Mouse (Mus musculus) right cerebral cortex, postnatal 10 days (tissue): ENCODE measurements around the gene Igfbp6.
A peak's percentile ranks its signal among the peaks of the same experiment; 100 is the strongest.

Experiments
- DNase-seq, 2 experiments: peaks; one replicate each; pipeline ENCODE4 v3.0.0; 2021; ENCODE audit warnings: low spot score in 2 of 2

Gene Igfbp6

DNA sequence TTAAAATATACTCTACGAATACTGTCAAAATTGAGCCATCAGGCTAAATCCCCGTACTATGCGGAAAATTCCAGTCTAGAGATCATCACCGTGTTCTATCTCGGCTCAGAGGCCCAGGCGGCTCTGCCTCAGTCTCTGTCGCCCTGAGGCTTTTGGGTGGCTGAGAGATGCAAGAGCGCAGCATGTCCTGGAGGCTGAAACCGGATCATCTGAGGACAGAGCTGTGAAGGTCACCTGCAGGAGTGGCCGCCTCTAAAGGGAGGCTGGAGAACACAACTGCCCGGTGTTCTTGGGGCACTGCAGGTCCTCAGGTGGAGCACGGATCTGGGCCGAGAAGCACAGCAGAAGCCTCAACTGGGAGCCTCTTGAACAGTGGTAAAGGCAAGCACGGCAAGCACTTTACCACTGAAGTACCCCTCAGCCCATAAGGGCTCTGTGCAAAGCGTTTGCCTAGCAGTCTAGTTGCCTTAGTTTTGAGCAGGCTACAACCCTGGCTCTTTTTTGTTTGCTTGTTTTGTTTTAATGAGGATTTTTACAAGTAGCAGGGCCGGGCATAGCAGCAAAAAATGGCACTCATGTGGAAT lies 31.7 kb downstream of the Igfbp6 start:
- DNase-seq, result no peak

DNA sequence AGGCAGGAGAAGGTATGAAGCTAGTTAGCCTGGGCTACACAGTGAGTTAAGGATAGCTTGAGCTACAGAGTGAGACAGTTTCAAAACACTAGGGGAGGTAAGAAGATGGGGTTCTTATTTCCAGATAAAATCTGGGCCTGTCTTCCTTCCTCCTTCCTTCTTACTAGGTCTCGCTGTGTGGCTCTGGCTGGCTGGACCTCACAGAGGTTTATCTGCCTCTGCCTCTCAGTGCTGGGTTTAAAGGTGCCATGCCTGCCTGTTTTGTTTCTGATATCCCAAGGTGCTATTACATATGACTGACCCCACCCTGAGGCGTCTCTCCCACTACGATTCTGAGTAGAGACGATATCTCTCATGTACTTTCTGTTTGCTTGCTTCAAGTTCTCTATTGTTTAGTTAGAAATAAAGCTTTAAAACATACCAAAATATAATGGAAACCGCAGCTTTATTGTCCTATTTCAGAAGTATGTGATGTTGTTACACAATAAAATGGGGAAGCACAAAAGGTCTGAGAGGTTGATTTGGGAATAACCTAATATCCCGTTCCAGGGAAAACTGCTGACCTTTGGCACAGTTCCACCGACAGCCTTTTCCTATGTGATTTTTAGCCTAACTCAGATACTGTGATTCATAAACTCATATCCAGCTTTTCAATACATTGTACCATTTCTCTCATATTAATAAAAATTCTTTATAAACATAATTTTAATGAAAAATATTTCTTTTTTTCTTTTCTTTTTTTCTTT lies 32.6 kb downstream of the Igfbp6 start:
- no peak for DNase-seq

DNA sequence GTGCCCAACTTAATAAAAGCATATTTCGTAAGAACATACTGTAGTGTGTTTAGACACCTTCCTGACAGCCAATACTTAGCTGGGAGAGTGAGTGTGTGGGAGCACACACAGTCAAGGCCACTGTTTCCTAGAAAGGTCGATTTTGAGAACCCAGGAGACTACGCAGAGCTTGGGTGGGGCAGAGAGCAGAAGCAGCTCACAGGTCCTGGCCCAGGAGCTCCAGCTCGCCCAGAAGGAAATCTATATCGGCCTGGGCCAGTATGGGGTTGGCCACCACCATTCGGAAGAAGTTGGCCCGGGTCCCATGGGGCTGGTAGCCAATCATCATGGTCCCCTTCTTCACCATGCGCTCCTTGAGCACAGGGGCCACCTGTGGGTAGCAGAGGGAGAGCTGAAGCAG lies 33.3 kb downstream of the Igfbp6 start:
- DNase-seq, result no peak

DNA sequence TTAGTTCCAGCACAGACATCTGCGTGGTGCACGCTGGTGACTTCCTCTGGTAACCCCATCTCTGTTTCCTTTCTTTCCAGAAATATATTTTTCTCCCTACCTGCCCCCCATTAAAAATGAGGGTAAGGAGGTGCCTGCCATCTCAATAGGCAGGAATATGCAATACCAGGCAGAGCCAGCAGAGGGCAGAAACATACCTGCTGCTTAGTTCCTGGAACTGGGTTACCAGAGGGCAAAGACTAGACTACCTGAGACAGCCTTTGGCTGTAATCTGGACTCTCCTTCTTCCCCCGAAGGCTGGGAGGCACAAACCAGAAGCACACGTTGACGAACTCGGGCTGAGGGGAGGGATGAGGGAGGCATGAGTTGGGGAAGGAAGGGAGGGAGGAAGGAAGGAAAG lies 34.1 kb downstream of the Igfbp6 start:
- DNase-seq, result peak in 1 of 2 experiments; percentile 76

DNA sequence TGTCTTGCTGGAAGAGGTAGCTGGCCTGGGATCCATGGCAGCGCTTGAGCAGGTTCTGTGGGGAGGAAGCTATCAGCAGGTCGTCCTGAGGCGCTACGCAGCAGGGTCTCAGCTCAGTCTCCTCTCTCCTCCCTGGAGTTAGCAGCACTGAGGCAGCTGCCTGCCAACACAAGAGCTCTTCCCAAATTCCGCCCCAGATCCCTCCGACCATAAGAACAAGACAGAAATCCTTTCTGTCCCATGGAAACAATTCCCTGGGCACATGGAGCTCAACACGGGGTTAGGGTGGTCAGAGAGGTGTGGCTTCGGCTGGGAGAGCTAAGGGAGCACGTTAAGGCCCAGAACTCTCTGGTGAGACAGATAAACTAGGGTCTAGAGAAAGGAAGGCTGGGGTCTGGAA lies 34.9 kb downstream of the Igfbp6 start:
- no peak for DNase-seq

DNA sequence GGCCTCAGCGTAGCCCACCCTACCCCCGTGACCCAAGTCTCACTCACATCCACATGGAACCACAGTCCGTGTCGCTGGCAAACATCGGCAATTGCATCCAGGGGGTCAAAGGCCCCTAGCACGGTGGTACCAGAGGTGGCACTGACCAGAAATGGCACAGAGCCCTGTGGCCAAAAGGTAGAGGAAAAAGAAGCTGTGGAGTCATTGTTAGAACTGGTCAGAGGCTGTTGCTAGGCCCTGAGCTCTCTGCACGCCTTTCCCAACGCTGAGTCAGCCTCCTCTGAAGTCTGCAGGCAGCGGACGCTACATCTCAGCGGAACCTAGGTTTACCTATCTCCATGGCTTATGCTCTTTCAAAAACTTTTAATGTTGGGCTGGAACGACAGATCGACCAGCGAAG lies 35.8 kb downstream of the Igfbp6 start:
- no peak for DNase-seq

DNA sequence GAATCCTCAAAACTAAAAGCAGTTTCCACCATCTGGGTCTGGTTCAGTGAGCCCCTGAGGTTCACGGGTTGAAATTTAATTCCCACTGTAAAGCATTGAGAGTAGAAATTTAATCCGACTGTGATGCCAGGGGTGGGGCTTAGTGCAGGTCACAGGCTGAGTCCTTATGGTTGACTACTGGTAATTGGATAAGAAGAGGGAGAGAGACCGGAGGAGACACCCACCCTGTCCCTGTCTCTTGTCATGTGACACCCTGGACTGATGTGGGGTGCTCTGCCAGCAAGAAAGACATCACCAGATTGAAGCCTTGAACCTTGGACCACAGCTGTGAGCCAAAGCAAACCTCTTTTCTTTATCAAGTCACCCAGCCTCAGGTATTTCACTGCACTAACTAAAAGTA lies 38.9 kb downstream of the Igfbp6 start:
- no peak for DNase-seq

DNA sequence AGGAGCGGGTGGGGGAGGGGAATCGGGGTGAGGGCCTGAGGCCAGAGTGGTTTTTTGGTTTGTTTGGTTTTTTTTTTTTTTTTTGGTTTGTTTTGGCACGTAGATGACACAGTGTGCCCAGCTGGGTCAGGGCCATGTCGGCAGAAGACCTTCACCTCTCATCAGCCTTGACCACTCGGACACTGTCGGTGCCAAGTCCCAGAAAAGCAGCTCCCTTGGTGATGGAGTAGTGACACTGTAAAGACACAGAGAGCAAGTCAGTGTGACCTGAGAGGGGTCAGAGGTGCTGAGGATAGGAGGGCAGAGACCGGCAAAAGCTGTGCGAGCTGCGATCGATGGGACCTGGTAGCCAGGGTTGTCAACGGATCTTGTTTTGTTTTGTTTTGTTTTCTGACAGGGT lies 42.1 kb downstream of the Igfbp6 start:
- DNase-seq, result no peak

DNA sequence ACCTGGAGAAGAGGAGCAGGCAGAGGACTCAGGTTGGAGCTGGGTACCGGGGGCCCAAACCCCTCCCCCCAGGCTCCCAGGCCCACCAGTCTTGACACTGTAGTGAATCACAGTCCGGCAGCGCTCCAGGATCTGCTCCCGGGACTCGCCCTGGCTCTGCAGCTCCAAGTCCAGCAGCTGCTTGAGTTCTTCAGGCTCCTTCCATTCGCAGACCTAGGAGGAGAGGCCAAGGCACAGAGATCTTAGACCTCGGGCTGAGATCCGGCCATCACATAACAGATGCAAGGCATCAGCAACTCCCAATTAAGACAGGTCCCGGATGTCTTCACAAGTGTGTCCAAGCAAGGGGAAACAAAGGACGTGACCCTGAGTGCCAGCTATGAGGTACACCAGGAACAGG lies 43.9 kb downstream of the Igfbp6 start:
- DNase-seq, result no peak

DNA sequence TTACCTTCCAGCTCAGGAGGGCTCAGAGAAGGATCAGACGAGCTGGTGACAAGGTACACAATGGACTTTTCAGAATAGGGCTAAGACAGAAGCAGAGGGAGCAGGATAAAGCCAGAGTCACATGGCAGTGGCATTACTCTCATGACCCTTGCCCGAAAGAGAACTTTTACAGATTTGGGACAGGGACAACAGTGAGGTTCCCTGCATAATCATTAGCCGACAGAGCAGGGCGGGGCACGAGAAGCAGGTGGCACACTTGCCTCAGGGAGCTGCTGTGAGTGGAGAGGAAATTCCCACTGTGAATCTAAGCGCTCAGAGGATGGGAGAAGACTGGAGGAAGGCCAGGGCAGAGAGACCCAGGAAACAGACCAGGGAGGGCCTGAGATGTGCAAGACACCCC lies 44.7 kb downstream of the Igfbp6 start:
- no peak for DNase-seq

DNA sequence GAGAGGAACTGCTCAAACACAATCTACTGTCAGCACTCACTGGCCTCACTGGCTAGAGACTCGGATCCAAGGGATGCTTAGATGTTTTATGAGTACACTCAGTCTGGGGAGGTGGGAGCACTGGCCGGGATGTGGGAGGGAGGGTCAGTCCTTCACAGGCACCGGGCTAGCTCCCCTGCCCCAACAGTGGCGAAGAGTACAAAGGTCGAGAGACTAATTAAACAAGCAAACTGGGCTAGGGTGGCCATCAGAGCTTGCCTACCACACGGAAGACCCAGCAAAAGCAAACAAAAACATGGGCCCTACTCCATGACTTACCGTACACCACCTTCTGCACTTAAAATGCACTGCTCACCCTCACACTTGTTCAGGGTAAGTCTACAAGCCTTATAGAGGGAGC lies 47.5 kb downstream of the Igfbp6 start:
- DNase-seq, result no peak

DNA sequence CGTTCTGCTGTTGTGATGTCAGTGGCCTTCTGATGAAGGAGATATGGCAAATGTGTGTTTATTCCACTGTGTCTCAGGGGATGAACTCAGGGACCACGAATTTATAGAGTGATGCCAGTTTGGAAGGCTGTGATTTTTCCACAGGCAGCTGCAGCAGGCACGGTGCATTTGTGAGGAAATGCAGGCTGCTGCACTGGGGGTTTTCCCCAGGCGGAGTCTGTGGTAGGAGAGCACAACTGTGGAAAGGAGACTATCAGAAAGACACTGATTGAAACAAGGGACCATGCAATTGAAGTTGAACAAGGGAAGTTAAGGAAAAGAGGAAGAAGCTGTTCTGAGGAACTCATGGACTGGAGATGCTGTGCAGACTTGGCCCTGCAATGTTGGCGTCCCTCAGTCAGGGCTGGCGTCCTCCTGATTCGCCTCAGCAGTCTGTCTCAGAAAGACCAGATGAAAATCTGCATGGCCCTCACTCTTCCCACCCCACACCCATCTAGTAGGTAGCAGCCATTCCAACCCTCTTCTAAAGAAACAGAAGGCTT lies 48.2 kb downstream of the Igfbp6 start:
- no peak for DNase-seq

DNA sequence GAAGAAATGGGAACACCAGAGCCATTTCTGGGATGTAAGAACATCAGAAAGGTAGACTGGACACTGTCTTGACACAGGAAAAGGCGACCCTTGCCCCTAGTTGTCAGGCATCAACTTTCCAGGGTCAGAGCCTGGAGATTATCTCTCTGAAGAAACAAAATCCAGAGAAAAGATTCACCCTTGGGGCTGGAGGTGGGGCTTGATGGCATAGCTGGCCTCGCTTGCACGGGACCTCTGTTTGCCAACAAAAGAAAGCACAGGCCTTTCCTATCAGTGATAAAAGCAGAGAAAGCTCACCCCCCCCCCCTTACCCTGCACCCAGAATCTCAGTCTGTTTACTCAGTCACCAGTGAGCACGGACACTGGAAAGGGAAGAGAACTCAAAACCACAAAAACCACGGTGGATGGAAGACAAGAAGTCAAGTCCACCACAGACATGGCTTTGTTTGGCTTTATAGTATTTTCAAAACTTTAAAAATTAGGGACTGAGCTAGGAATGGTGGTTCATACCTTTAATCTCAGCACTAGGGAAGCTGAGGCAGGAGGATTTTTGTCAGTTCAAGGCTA lies 48.7 kb downstream of the Igfbp6 start:
- DNase-seq, result no peak

DNA sequence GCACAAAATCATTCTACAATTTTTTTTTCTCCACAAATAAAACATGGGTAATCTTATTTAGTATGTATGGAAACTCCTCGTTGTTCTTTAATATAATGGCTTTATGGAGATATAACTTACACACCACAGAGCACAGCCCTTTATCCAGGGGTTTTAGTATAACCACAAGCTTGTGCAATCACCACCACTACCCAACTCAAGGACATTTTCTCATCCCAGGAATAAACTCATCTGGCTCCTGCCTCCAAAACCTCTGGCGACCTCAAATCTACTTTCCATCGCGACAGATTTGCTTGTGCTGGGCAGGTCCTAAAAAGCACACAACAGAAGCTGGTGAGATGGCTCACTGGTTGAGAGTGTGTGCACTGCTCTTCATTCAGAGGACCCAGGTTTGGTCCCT lies 49.5 kb downstream of the Igfbp6 start:
- no peak for DNase-seq

DNA sequence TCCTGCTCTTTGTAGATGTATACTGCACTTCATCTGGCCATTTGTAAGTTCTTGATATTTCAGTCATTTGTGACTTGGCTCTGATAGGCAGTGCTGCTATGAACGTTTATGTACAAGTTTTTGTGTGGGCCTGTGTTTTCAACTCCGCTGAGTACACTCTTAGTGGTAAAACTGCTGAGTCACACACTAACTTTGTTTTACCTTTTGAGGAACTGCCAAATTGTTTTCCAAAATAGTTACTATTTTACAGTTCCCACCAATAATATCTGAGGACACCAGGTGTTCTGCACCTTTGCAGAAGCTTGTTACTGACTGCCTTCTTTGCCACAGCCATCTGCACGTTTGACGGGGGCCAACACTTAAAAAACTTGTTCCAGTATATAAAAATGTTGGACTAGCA lies 50.3 kb downstream of the Igfbp6 start:
- DNase-seq, result no peak

DNA sequence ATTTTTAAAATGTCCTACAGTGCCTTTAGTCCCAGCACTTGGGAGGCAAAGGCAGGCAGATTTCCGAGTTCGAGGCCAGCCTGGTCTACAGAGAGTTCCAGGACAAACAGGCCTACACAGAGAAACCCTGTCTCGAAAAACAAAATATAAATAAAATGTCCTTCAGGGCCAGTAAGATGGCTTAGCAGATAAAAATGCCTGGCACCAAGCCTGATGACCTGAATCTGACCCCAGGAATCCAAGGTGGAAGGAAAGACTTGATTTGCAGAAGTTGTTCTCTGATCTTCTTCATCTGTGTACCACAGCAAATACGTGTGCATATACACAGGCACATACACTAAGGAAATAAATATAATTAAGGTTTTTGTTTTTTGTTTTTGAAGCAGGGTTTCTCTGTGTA lies 51.2 kb downstream of the Igfbp6 start:
- no peak for DNase-seq

DNA sequence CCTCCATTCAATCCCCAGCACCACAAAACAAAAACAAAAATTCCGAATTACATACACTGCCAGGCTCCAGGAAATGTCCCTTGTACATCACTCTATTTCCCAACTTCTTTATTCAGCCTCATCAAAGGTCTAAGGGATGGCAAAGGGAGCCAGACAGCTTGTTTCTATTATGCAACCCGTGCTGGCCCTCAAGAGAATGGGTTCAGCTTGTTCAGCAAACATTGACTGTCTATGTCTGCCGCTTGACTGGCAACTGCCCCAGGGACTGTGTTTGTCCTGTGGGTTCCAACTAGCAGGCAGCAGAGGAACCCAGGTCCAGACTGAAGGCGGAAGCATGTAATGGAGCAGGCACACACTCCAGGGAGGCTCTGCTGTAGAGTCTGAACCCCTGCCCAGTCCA lies 54.7 kb downstream of the Igfbp6 start:
- no peak for DNase-seq
